Mouse (Mus musculus): ENCODE data around the gene Speer4f2. TPM values are rescaled to one million over a fixed set of nuclear protein-coding genes. Genes with fewer than 3 reads are reported as not detected.

Speer4f2 gene
- polyA plus RNA-seq, 1 experiment from 2014 or later, result not detected

- no peak overlapping the region for H3K4me3 ChIP-seq (ENCODE audit: low read depth, low read length)
- H3K36me3 ChIP-seq (ENCODE audit: insufficient read depth, low read length), result no peaks in the 10 kb centered on the region
- ATAC-seq (no peak), DNase-seq (ENCODE audit: low spot score) (no peak)
- H3K4me1 ChIP-seq (ENCODE audit: insufficient read depth, low read depth, low read length), result no peaks in the 10 kb centered on the region; the same call in 1 of the 2 replicates
- no peaks in the 10 kb centered on the region for H3K9me3 ChIP-seq (ENCODE audit: low read length)
- H3K27ac ChIP-seq (ENCODE audit: low read length), result no peak overlapping the region
- no peak overlapping the region for H3K4me2 ChIP-seq (replicated peaks; ENCODE audit: low read depth, low read length)
- TF ChIP-seq EP300 (IDR thresholded peaks at IDR 0.05) (no peak), CTCF (IDR thresholded peaks at IDR 0.05) (no peak)
- H3K27me3 ChIP-seq (replicated peaks; ENCODE audit: insufficient read depth, low read length), result no peaks in the 10 kb centered on the region
- WGBS, result 70% methylated on average over 1 of the region's 1 CpGs
- H3K9ac ChIP-seq (replicated peaks; ENCODE audit: low read depth), result no peak overlapping the region
Observed at GRCm38 (mm10) chr5:17391207-17391606, 18.2 kb downstream of the Speer4f2 start.

GRCm38 (mm10) chr5:17400571-17400970 is 27.6 kb downstream of the Speer4f2 start:
- DNase-seq (ENCODE audit: low spot score) (no peak), ATAC-seq (no peak)
- Histone ChIP-seq H3K4me1 (ENCODE audit: insufficient read depth, low read depth, low read length) (no peaks in the 10 kb centered on the region), H3K9ac (replicated peaks; ENCODE audit: low read depth) (no peak overlapping the region), H3K9me3 (ENCODE audit: low read length) (no peaks in the 10 kb centered on the region), H3K4me2 (replicated peaks; ENCODE audit: low read depth, low read length) (no peak overlapping the region), H3K27me3 (replicated peaks; ENCODE audit: insufficient read depth, low read length) (no peaks in the 10 kb centered on the region), H3K36me3 (ENCODE audit: insufficient read depth, low read length) (no peaks in the 10 kb centered on the region), H3K27ac (ENCODE audit: low read length) (no peak overlapping the region), H3K4me3 (ENCODE audit: low read depth, low read length) (no peak overlapping the region)
- 81% methylated on average over 1 of the region's 1 CpGs for WGBS
- TF ChIP-seq EP300 (IDR thresholded peaks at IDR 0.05) (no peak), CTCF (IDR thresholded peaks at IDR 0.05) (no peak)

GRCm38 (mm10) chr5:17401206-17402077 is 28.5 kb downstream of the Speer4f2 start:
- no peaks in the 10 kb centered on the region for H3K4me1 ChIP-seq (ENCODE audit: insufficient read depth, low read depth, low read length)
- no peak overlapping the region for H3K4me3 ChIP-seq (ENCODE audit: low read depth, low read length)
- no peaks in the 10 kb centered on the region for H3K27me3 ChIP-seq (replicated peaks; ENCODE audit: insufficient read depth, low read length)
- H3K27ac ChIP-seq (ENCODE audit: low read length), result no peak overlapping the region
- DNase-seq (ENCODE audit: low spot score) (no peak), ATAC-seq (no peak)
- no peak overlapping the region for H3K4me2 ChIP-seq (replicated peaks; ENCODE audit: low read depth, low read length)
- no peaks in the 10 kb centered on the region for H3K9me3 ChIP-seq (ENCODE audit: low read length)
- H3K9ac ChIP-seq (replicated peaks; ENCODE audit: low read depth), result no peak overlapping the region
- 88% methylated on average over 14 of the region's 14 CpGs for WGBS
- no peaks in the 10 kb centered on the region for H3K36me3 ChIP-seq (ENCODE audit: insufficient read depth, low read length)
- TF ChIP-seq CTCF (IDR thresholded peaks at IDR 0.05), result no peak
- TF ChIP-seq EP300 (IDR thresholded peaks at IDR 0.05), result no peak

- no peaks in the 10 kb centered on the region for H3K36me3 ChIP-seq (ENCODE audit: insufficient read depth, low read length)
- ATAC-seq (no peak), DNase-seq (ENCODE audit: low spot score) (no peak)
- H3K9me3 ChIP-seq (ENCODE audit: low read length), result no peaks in the 10 kb centered on the region
- no peak for TF ChIP-seq EP300 (IDR thresholded peaks at IDR 0.05)
- no peak for TF ChIP-seq CTCF (IDR thresholded peaks at IDR 0.05)
- no peaks in the 10 kb centered on the region for H3K27me3 ChIP-seq (replicated peaks; ENCODE audit: insufficient read depth, low read length)
- no peaks in the 10 kb centered on the region for H3K4me1 ChIP-seq (ENCODE audit: insufficient read depth, low read depth, low read length)
- 51% methylated on average over 4 of the region's 4 CpGs for WGBS
- no peak overlapping the region for H3K4me2 ChIP-seq (replicated peaks; ENCODE audit: low read depth, low read length)
- no peak overlapping the region for H3K27ac ChIP-seq (ENCODE audit: low read length)
- H3K9ac ChIP-seq (replicated peaks; ENCODE audit: low read depth), result no peak overlapping the region
- no peak overlapping the region for H3K4me3 ChIP-seq (ENCODE audit: low read depth, low read length)
Observed at GRCm38 (mm10) chr5:17402330-17403125, 29.5 kb downstream of the Speer4f2 start.

- H3K4me2 ChIP-seq (replicated peaks; ENCODE audit: low read depth, low read length), result no peak overlapping the region
- H3K4me3 ChIP-seq (ENCODE audit: low read depth, low read length), result no peak overlapping the region
- no peaks in the 10 kb centered on the region for H3K4me1 ChIP-seq (ENCODE audit: insufficient read depth, low read depth, low read length)
- H3K27me3 ChIP-seq (replicated peaks; ENCODE audit: insufficient read depth, low read length), result no peaks in the 10 kb centered on the region
- no peaks in the 10 kb centered on the region for H3K9me3 ChIP-seq (ENCODE audit: low read length)
- no peaks in the 10 kb centered on the region for H3K36me3 ChIP-seq (ENCODE audit: insufficient read depth, low read length)
- H3K27ac ChIP-seq (ENCODE audit: low read length), result no peak overlapping the region
- H3K9ac ChIP-seq (replicated peaks; ENCODE audit: low read depth), result no peak overlapping the region
- DNase-seq (ENCODE audit: low spot score) (no peak), ATAC-seq (no peak)
- TF ChIP-seq EP300 (IDR thresholded peaks at IDR 0.05), result no peak
- TF ChIP-seq CTCF (IDR thresholded peaks at IDR 0.05), result no peak
Observed at GRCm38 (mm10) chr5:17403584-17403983, 30.6 kb downstream of the Speer4f2 start.

DNA sequence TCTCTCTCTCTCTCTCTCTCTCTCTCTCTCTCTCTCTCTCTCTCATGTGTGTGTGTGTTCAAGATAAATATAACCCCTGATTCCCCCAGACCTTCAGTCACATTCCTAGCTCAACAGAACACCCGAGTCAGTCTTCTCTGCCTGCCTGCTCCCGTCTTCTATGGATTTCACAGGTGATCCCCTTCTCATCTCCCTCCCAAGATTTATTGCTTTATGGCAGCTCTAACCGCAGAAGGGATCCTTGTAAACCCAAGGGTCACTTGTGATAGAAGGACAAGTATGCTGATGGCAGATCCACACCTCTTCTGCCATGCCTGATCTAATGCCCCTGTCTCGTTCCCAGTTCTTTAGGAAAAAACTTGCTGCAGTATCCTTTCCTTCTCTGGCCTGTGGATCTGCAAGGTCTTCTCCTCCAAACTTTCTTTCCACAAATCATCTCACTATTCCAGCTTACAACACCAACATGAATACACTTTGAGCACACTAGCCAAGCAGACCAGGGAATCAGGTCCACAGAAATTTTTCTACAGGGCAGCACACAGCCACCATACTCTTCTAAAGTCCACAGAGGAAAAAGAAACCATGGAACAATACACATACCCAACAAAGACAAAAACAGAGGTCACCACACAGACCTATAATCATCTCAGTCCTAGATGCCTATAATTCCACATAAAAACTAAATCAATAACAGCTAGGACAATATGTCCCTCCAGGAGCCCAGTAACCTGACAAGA is 36.1 kb downstream of the Speer4f2 start:
- no peak for TF ChIP-seq CTCF (IDR thresholded peaks at IDR 0.05)
- no peak for TF ChIP-seq EP300 (IDR thresholded peaks at IDR 0.05)
- 51% methylated on average over 4 of the region's 4 CpGs for WGBS
- no peak for ATAC-seq
- H3K4me3 ChIP-seq (ENCODE audit: low read depth, low read length), result no peak overlapping the region
- no peak for DNase-seq (ENCODE audit: low spot score)
- no peak overlapping the region for H3K27ac ChIP-seq (ENCODE audit: low read length)
- H3K4me2 ChIP-seq (replicated peaks; ENCODE audit: low read depth, low read length), result no peak overlapping the region
- H3K36me3 ChIP-seq (ENCODE audit: insufficient read depth, low read length), result no peaks in the 10 kb centered on the region
- no peaks in the 10 kb centered on the region for H3K9me3 ChIP-seq (ENCODE audit: low read length)
- no peaks in the 10 kb centered on the region for H3K27me3 ChIP-seq (replicated peaks; ENCODE audit: insufficient read depth, low read length)
- H3K9ac ChIP-seq (replicated peaks; ENCODE audit: low read depth), result no peak overlapping the region
- no peaks in the 10 kb centered on the region for H3K4me1 ChIP-seq (ENCODE audit: insufficient read depth, low read depth, low read length)

All from lung, postnatal 0 days (tissue).